Mouse (Mus musculus) myocyte (in vitro differentiated cells): ENCODE results near the gene Thbs2.

Source experiments
- E2F4 ChIP-seq: IDR thresholded peaks from one replicate; pipeline ENCODE4 v1.6.1; 2011; ENCODE audit warnings: mild to moderate bottlenecking, control low read depth, moderate library complexity; ENCODE audit not compliant: insufficient read depth
- MAX ChIP-seq: IDR thresholded peaks from one replicate; pipeline ENCODE4 v1.6.1; 2011; ENCODE audit warnings: low read depth, mild to moderate bottlenecking, control low read depth
- MYOD1 ChIP-seq, 3 experiments: IDR thresholded peaks; one replicate each; pipeline ENCODE4 v1.6.1; 2011; ENCODE audit warnings: control low read depth in 2 of 3, low read depth in 2 of 3, mild to moderate bottlenecking in 2 of 3, moderate library complexity in 1 of 3; ENCODE audit not compliant: insufficient read length in 2 of 3, control insufficient read depth in 1 of 3
- POLR2A ChIP-seq: IDR thresholded peaks from one replicate; pipeline ENCODE4 v1.6.1; 2011; ENCODE audit warnings: low read depth, mild to moderate bottlenecking, control low read depth, moderate library complexity; ENCODE audit not compliant: insufficient read length
- POLR2AphosphoS2 ChIP-seq: IDR thresholded peaks from one replicate; pipeline ENCODE4 v1.6.1; 2011; ENCODE audit warnings: low read depth, control low read depth; ENCODE audit not compliant: insufficient read length
- REST ChIP-seq: IDR thresholded peaks from one replicate; pipeline ENCODE4 v1.6.1; 2011; ENCODE audit warnings: mild to moderate bottlenecking, control low read depth, moderate library complexity; ENCODE audit not compliant: insufficient read depth, insufficient read length
- SRF ChIP-seq: IDR thresholded peaks from one replicate; pipeline ENCODE4 v1.6.1; 2011; ENCODE audit warnings: low read depth; ENCODE audit not compliant: control insufficient read depth, insufficient read length
- TCF12 ChIP-seq: IDR thresholded peaks from one replicate; pipeline ENCODE4 v1.6.1; 2011; ENCODE audit warnings: mild to moderate bottlenecking, control low read depth; ENCODE audit not compliant: poor library complexity, insufficient read depth, severe bottlenecking
- TCF3 ChIP-seq: IDR thresholded peaks from one replicate; pipeline ENCODE4 v1.6.1; 2011; ENCODE audit warnings: low read depth, control low read depth; ENCODE audit not compliant: insufficient read length
- USF1 ChIP-seq: IDR thresholded peaks from one replicate; pipeline ENCODE4 v1.6.1; 2011; ENCODE audit warnings: low read depth, mild to moderate bottlenecking, control low read depth, moderate library complexity

- TF ChIP-seq POLR2AphosphoS2 (no peak), TCF3 (no peak), MYOD1 (IDR thresholded peaks at IDR 0.05; ENCODE audit: control insufficient read depth in 1 of 3, insufficient read length in 2 of 3, low read depth in 2 of 3) (no peak), USF1 (no peak), TCF12 (no peak), POLR2A (no peak), MAX (no peak), REST (no peak), E2F4 (no peak), SRF (no peak)
Measured at GRCm38 (mm10) chr17:14658123-14658522, 35.9 kb downstream of the Thbs2 start.
